Mouse (Mus musculus): Measurements from ENCODE around the gene Mark2. TPM values are rescaled to one million over a fixed set of nuclear protein-coding genes. Genes with fewer than 3 reads are reported as not detected.

The Mark2 gene
- polyA plus RNA-seq, 1 experiment from 2014 or later: 39.6 TPM

GRCm38 (mm10) chr19:7310704-7311103 is 31.0 kb downstream of the Mark2 start:
- no peak overlapping the region for H3K9ac ChIP-seq (ENCODE audit: low read depth, low read length)
- WGBS: 23% methylated on average over 5 of the region's 5 CpGs
- 0 out of 2 replicates have a peak overlapping the region, but pooled peaks have one; percentile 13 for H3K4me2 ChIP-seq (replicated peaks; ENCODE audit: low read depth)

GRCm38 (mm10) chr19:7309738-7310330 is 31.8 kb downstream of the Mark2 start:
- Histone ChIP-seq H3K9ac (ENCODE audit: low read depth, low read length) (no peak overlapping the region), H3K36me3 (ENCODE audit: control insufficient read depth, insufficient read depth) (no peaks in the 10 kb centered on the region), H3K4me3 (ENCODE audit: low read depth, low read length) (no peak overlapping the region), H3K4me1 (replicated peaks; ENCODE audit: control insufficient read depth, insufficient read depth, low read length) (peaks cover 46% of the 10 kb centered on the region), H3K4me2 (replicated peaks; ENCODE audit: low read depth) (no peak overlapping the region), H3K27ac (ENCODE audit: low read depth, low read length) (peak overlapping the region; percentile 75), H3K27me3 (replicated peaks; ENCODE audit: control insufficient read depth, insufficient read depth, low read length) (no peaks in the 10 kb centered on the region), H3K9me3 (ENCODE audit: control insufficient read depth) (no peaks in the 10 kb centered on the region)
- 43% methylated on average over 2 of the region's 2 CpGs for WGBS
- no peak for ATAC-seq
- TF ChIP-seq CTCF (IDR thresholded peaks at IDR 0.05; ENCODE audit: low read depth): no peak

More at GRCm38 (mm10) chr19:7310704-7311103, 31.0 kb downstream of the Mark2 start:
- peak; percentile 45 for TF ChIP-seq CTCF (IDR thresholded peaks at IDR 0.05; ENCODE audit: low read depth)
- Histone ChIP-seq H3K27ac (ENCODE audit: low read depth, low read length) (peak overlapping the region; percentile 75), H3K9me3 (ENCODE audit: control insufficient read depth) (no peaks in the 10 kb centered on the region), H3K4me3 (ENCODE audit: low read depth, low read length) (no peak overlapping the region), H3K36me3 (ENCODE audit: control insufficient read depth, insufficient read depth) (no peaks in the 10 kb centered on the region), H3K4me1 (replicated peaks; ENCODE audit: control insufficient read depth, insufficient read depth, low read length) (peaks cover 46% of the 10 kb centered on the region), H3K27me3 (replicated peaks; ENCODE audit: control insufficient read depth, insufficient read depth, low read length) (no peaks in the 10 kb centered on the region)
- ATAC-seq: peak; percentile 74

- ATAC-seq: peak; percentile 61
- TF ChIP-seq CTCF (IDR thresholded peaks at IDR 0.05; ENCODE audit: low read depth): no peak
- Histone ChIP-seq H3K27me3 (replicated peaks; ENCODE audit: control insufficient read depth, insufficient read depth, low read length) (no peaks in the 10 kb centered on the region), H3K9me3 (ENCODE audit: control insufficient read depth) (no peaks in the 10 kb centered on the region), H3K27ac (ENCODE audit: low read depth, low read length) (peak overlapping the region; percentile 70), H3K4me2 (replicated peaks; ENCODE audit: low read depth) (peak overlapping the region; percentile 37), H3K4me1 (replicated peaks; ENCODE audit: control insufficient read depth, insufficient read depth, low read length) (peaks cover 46% of the 10 kb centered on the region), H3K9ac (ENCODE audit: low read depth, low read length) (0 out of 2 replicates have a peak overlapping the region, but pooled peaks have one; percentile 7), H3K4me3 (ENCODE audit: low read depth, low read length) (no peak overlapping the region), H3K36me3 (ENCODE audit: control insufficient read depth, insufficient read depth) (no peaks in the 10 kb centered on the region)
- 33% methylated on average over 8 of the region's 8 CpGs for WGBS
These were observed 33.5 kb downstream of the Mark2 start for GRCm38 (mm10) chr19:7307995-7308770.

DNA sequence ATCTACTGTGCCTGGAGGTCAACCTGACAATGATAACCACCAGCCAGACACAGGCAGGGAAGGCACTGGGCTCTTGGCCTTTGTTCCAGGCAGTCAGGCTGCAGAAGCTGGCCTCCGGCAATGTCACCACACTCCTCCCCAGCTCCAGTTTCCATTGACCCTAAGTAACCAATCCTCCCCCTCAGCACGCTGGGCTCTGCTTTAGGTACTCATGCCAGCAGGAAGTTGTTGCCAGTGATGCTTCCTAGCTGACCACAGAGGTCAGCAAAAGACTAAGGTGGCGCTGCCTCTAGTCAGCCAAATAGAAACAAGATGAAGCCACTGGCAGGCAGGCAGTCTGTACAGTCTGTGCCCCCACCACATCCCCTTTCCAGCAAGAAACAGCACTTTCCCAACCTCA is 34.7 kb downstream of the Mark2 start:
- WGBS: 54% methylated on average over 3 of the region's 3 CpGs
- Histone ChIP-seq H3K4me1 (replicated peaks; ENCODE audit: control insufficient read depth, insufficient read depth, low read length) (peaks cover 46% of the 10 kb centered on the region), H3K4me3 (ENCODE audit: low read depth, low read length) (no peak overlapping the region), H3K4me2 (replicated peaks; ENCODE audit: low read depth) (no peak overlapping the region), H3K9ac (ENCODE audit: low read depth, low read length) (no peak overlapping the region), H3K9me3 (ENCODE audit: control insufficient read depth) (no peaks in the 10 kb centered on the region), H3K36me3 (ENCODE audit: control insufficient read depth, insufficient read depth) (no peaks in the 10 kb centered on the region), H3K27ac (ENCODE audit: low read depth, low read length) (peak overlapping the region; percentile 70), H3K27me3 (replicated peaks; ENCODE audit: control insufficient read depth, insufficient read depth, low read length) (no peaks in the 10 kb centered on the region)
- no peak for TF ChIP-seq CTCF (IDR thresholded peaks at IDR 0.05; ENCODE audit: low read depth)
- no peak for ATAC-seq

DNA sequence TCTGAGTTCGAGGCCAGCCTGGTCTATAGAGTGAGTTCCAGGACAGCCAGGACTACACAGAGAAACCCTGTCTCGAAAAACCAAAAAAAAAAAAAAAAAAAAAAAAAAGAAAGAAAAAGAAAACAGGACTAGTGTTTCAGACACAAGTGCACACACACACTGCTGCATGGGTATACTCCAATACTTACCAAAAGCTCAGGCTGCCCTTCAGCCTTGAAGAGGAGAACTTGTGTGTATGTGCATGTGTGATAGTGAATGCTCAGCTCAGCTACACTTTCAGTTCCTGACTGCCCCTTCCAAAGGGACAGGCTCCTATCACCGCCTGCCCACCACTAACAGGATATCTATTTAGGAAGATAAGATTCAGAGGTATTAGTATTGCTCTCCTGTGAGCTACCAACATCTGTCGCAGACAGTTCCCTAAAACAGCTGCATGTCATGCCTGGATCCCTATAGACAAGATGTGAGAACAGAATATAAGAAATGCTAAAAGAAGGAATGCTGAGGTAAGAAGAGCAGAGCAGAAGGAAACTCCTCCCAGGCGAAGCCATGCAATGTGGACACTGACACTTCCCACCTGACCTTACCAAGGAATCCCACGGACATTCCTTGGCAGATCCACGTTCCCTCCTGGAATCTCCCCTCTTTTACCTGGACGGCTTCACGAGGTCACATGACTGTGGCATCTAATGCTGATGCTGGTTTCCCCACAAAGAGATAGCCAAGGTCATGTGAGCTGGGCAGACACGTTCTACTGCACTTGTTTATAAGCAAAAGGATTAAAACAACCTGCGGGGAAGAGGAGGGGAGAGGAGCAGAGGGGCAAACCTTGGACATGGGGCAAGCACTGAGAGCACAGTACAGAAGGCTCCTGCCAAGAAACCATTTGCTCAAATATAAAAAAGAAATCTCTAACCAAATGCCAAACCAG is 36.0 kb downstream of the Mark2 start:
- H3K4me1 ChIP-seq (replicated peaks; ENCODE audit: control insufficient read depth, insufficient read depth, low read length): peaks cover 38% of the 10 kb centered on the region
- no peak for ATAC-seq

DNA sequence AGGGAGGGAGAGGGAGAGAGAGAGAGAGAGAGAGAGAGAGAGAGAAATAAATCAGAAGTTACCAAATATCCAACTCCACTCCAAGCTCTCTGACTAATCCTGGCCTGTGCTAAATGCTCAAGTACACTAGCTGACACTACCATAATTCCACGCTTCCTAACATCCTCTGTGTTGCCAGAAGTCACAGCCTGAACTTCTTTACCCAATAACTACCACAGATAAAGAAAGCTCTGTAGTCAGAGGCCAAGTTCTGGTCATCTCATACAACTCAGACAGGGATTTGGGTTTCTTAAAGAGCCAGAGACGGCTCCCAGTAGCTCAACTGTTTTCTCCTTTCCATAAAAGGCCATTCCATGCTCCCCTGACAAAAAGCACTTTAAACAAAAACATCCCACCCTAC is 36.9 kb downstream of the Mark2 start:
- Histone ChIP-seq H3K9me3 (ENCODE audit: control insufficient read depth) (no peaks in the 10 kb centered on the region), H3K4me3 (ENCODE audit: low read depth, low read length) (no peak overlapping the region), H3K4me1 (replicated peaks; ENCODE audit: control insufficient read depth, insufficient read depth, low read length) (peaks cover 31% of the 10 kb centered on the region), H3K4me2 (replicated peaks; ENCODE audit: low read depth) (no peak overlapping the region), H3K27me3 (replicated peaks; ENCODE audit: control insufficient read depth, insufficient read depth, low read length) (no peaks in the 10 kb centered on the region), H3K36me3 (ENCODE audit: control insufficient read depth, insufficient read depth) (no peaks in the 10 kb centered on the region), H3K9ac (ENCODE audit: low read depth, low read length) (no peak overlapping the region), H3K27ac (ENCODE audit: low read depth, low read length) (no peak overlapping the region)
- 52% methylated on average over 2 of the region's 2 CpGs for WGBS
- no peak for TF ChIP-seq CTCF (IDR thresholded peaks at IDR 0.05; ENCODE audit: low read depth)
- no peak for ATAC-seq

More for the DNA sequence above, 36.0 kb downstream of the Mark2 start:
- 61% methylated on average over 10 of the region's 11 CpGs for WGBS
- no peak overlapping the region for H3K4me3 ChIP-seq (ENCODE audit: low read depth, low read length)
- no peaks in the 10 kb centered on the region for H3K9me3 ChIP-seq (ENCODE audit: control insufficient read depth)
- H3K27ac ChIP-seq (ENCODE audit: low read depth, low read length): no peak overlapping the region
- H3K4me2 ChIP-seq (replicated peaks; ENCODE audit: low read depth): no peak overlapping the region
- no peak overlapping the region for H3K9ac ChIP-seq (ENCODE audit: low read depth, low read length)
- no peaks in the 10 kb centered on the region for H3K27me3 ChIP-seq (replicated peaks; ENCODE audit: control insufficient read depth, insufficient read depth, low read length)
- no peaks in the 10 kb centered on the region for H3K36me3 ChIP-seq (ENCODE audit: control insufficient read depth, insufficient read depth)
- no peak for TF ChIP-seq CTCF (IDR thresholded peaks at IDR 0.05; ENCODE audit: low read depth)

All from intestine, postnatal 0 days (tissue).